Mouse (Mus musculus) midbrain, embryonic 15.5 days (tissue): ENCODE measurements around the gene Slc16a7. TPM values are rescaled to one million over a fixed set of nuclear protein-coding genes. Genes with fewer than 3 reads are reported as not detected.

Experiments used
- ATAC-seq: fragments of 200-750 bp; cut with Nextera tagmentation; replicated peaks from 2 replicates; pipeline ENCODE4 v1.8.0; 2017; ENCODE audit warnings: moderate TSS enrichment
- H3K27ac ChIP-seq: fragments of 300-500 bp; sonication (generic); 2 replicates; pipeline ENCODE4 v1.5.1; 2015; ENCODE audit warnings: mild to moderate bottlenecking, inconsistent platforms
- H3K27me3 ChIP-seq: fragments of 300-500 bp; sonication (generic); replicated peaks from 2 replicates; pipeline ENCODE4 v1.6.1; 2015; ENCODE audit warnings: inconsistent platforms
- H3K36me3 ChIP-seq: fragments of 300-500 bp; sonication (generic); replicated peaks from 2 replicates; pipeline ENCODE4 v1.6.1; 2015; ENCODE audit warnings: inconsistent platforms
- H3K4me1 ChIP-seq: fragments of 300-500 bp; sonication (generic); 2 replicates; pipeline ENCODE4 v1.6.1; 2015; ENCODE audit warnings: inconsistent platforms
- H3K4me2 ChIP-seq: fragments of 300-500 bp; sonication (generic); 2 replicates; pipeline ENCODE4 v1.6.1; 2015; ENCODE audit warnings: inconsistent platforms, mild to moderate bottlenecking, moderate library complexity
- H3K4me3 ChIP-seq: fragments of 300-500 bp; sonication (generic); 2 replicates; pipeline ENCODE4 v1.5.1; 2015; ENCODE audit warnings: mild to moderate bottlenecking, inconsistent platforms
- H3K9ac ChIP-seq: fragments of 300-500 bp; sonication (generic); 2 replicates; pipeline ENCODE4 v1.6.1; 2015; ENCODE audit warnings: mild to moderate bottlenecking, inconsistent platforms
- H3K9me3 ChIP-seq: fragments of 300-500 bp; sonication (generic); 2 replicates; pipeline ENCODE4 v1.6.1; 2016; ENCODE audit warnings: inconsistent platforms
- WGBS: fragments of 180-500 bp; shearing (Covaris S2); methylation state at CpG from one replicate; pipeline ENCODE4 v1.1.7; 2015; ENCODE audit warnings: mixed read lengths; 5-methylcytosine and 5-hydroxymethylcytosine counted together
- polyA plus RNA-seq: library from polyadenylated mRNA; unstranded; fragments of >200 nt; fragmentation: Nextera tagmentation; extraction: Ambion mirVana; gene quantifications from 2 replicates; pipeline ENCODE4 v1.2.1, GENCODE M21; 2015

The Slc16a7 gene
- polyA plus RNA-seq, 1 experiment from 2014 or later = 11.0 TPM

- Histone ChIP-seq H3K27me3 (no peaks in the 10 kb centered on the region), H3K9me3 (no peaks in the 10 kb centered on the region), H3K9ac (no peak overlapping the region), H3K4me2 (no peak overlapping the region), H3K4me3 (no peak overlapping the region), H3K4me1 (no peaks in the 10 kb centered on the region), H3K36me3 (no peaks in the 10 kb centered on the region), H3K27ac (no peak overlapping the region)
- 66% methylated on average over 4 of the region's 4 CpGs for WGBS
- no peak for ATAC-seq
Observed at GRCm38 (mm10) chr10:125264938-125265337, 124.3 kb downstream of the Slc16a7 start.

- no peaks in the 10 kb centered on the region for H3K36me3 ChIP-seq
- H3K9ac ChIP-seq = no peak overlapping the region
- H3K27ac ChIP-seq = no peak overlapping the region
- 94% methylated on average over 4 of the region's 4 CpGs for WGBS
- H3K4me1 ChIP-seq = no peaks in the 10 kb centered on the region
- no peak overlapping the region for H3K4me3 ChIP-seq
- no peak overlapping the region for H3K4me2 ChIP-seq
- no peaks in the 10 kb centered on the region for H3K27me3 ChIP-seq
- H3K9me3 ChIP-seq = no peaks in the 10 kb centered on the region
- ATAC-seq = no peak
Observed at GRCm38 (mm10) chr10:125255904-125256303, 133.4 kb downstream of the Slc16a7 start.

GRCm38 (mm10) chr10:125214536-125214935 is 174.7 kb downstream of the Slc16a7 start:
- Histone ChIP-seq H3K9ac (no peak overlapping the region), H3K4me2 (no peak overlapping the region), H3K27me3 (no peaks in the 10 kb centered on the region), H3K27ac (no peak overlapping the region), H3K4me1 (no peaks in the 10 kb centered on the region), H3K9me3 (no peaks in the 10 kb centered on the region), H3K36me3 (no peaks in the 10 kb centered on the region), H3K4me3 (no peak overlapping the region)
- 49% methylated on average over 2 of the region's 2 CpGs for WGBS
- no peak for ATAC-seq

GRCm38 (mm10) chr10:125213805-125214204 is 175.5 kb downstream of the Slc16a7 start:
- no peaks in the 10 kb centered on the region for H3K9me3 ChIP-seq
- ATAC-seq = no peak
- no peak overlapping the region for H3K9ac ChIP-seq
- WGBS = 91% methylated on average over 3 of the region's 3 CpGs
- H3K4me2 ChIP-seq = no peak overlapping the region
- no peaks in the 10 kb centered on the region for H3K4me1 ChIP-seq
- no peak overlapping the region for H3K27ac ChIP-seq
- H3K27me3 ChIP-seq = no peaks in the 10 kb centered on the region
- H3K4me3 ChIP-seq = no peak overlapping the region
- no peaks in the 10 kb centered on the region for H3K36me3 ChIP-seq

- 83% methylated on average over 5 of the region's 5 CpGs for WGBS
- no peak overlapping the region for H3K9ac ChIP-seq
- H3K36me3 ChIP-seq = no peaks in the 10 kb centered on the region
- ATAC-seq = no peak
- H3K4me1 ChIP-seq = no peaks in the 10 kb centered on the region
- H3K4me2 ChIP-seq = no peak overlapping the region
- no peak overlapping the region for H3K27ac ChIP-seq
- no peaks in the 10 kb centered on the region for H3K9me3 ChIP-seq
- no peak overlapping the region for H3K4me3 ChIP-seq
- H3K27me3 ChIP-seq = no peaks in the 10 kb centered on the region
Observed at GRCm38 (mm10) chr10:125187544-125187943, 201.7 kb downstream of the Slc16a7 start.

GRCm38 (mm10) chr10:125185387-125185786 is 203.9 kb downstream of the Slc16a7 start:
- no peaks in the 10 kb centered on the region for H3K36me3 ChIP-seq
- H3K27me3 ChIP-seq = no peaks in the 10 kb centered on the region
- no peak overlapping the region for H3K4me2 ChIP-seq
- no peaks in the 10 kb centered on the region for H3K9me3 ChIP-seq
- H3K4me3 ChIP-seq = no peak overlapping the region
- H3K4me1 ChIP-seq = no peaks in the 10 kb centered on the region
- no peak overlapping the region for H3K9ac ChIP-seq
- H3K27ac ChIP-seq = no peak overlapping the region
- WGBS = 93% methylated on average over 4 of the region's 4 CpGs
- ATAC-seq = no peak

- no peak overlapping the region for H3K9ac ChIP-seq
- H3K27me3 ChIP-seq = no peaks in the 10 kb centered on the region
- no peak overlapping the region for H3K27ac ChIP-seq
- ATAC-seq = no peak
- no peaks in the 10 kb centered on the region for H3K9me3 ChIP-seq
- no peaks in the 10 kb centered on the region for H3K36me3 ChIP-seq
- H3K4me1 ChIP-seq = no peaks in the 10 kb centered on the region
- 26% methylated on average over 5 of the region's 5 CpGs for WGBS
- H3K4me3 ChIP-seq = no peak overlapping the region
- H3K4me2 ChIP-seq = no peak overlapping the region
Observed at GRCm38 (mm10) chr10:125184146-125184545, 205.1 kb downstream of the Slc16a7 start.

GRCm38 (mm10) chr10:125182545-125182944 is 206.7 kb downstream of the Slc16a7 start:
- no peak for ATAC-seq

GRCm38 (mm10) chr10:125177782-125178181 is 211.5 kb downstream of the Slc16a7 start:
- H3K4me2 ChIP-seq = no peak overlapping the region
- ATAC-seq = no peak
- H3K27ac ChIP-seq = no peak overlapping the region
- WGBS = 76% methylated on average over 2 of the region's 2 CpGs
- H3K4me3 ChIP-seq = no peak overlapping the region
- H3K36me3 ChIP-seq = no peaks in the 10 kb centered on the region
- no peaks in the 10 kb centered on the region for H3K27me3 ChIP-seq
- no peaks in the 10 kb centered on the region for H3K4me1 ChIP-seq
- H3K9me3 ChIP-seq = no peaks in the 10 kb centered on the region
- H3K9ac ChIP-seq = no peak overlapping the region

More at GRCm38 (mm10) chr10:125182545-125182944, 206.7 kb downstream of the Slc16a7 start:
- Histone ChIP-seq H3K9ac (no peak overlapping the region), H3K4me3 (no peak overlapping the region), H3K27me3 (no peaks in the 10 kb centered on the region), H3K9me3 (no peaks in the 10 kb centered on the region), H3K36me3 (no peaks in the 10 kb centered on the region), H3K27ac (no peak overlapping the region), H3K4me1 (no peaks in the 10 kb centered on the region), H3K4me2 (no peak overlapping the region)
- 94% methylated on average over 3 of the region's 3 CpGs for WGBS

- Histone ChIP-seq H3K9ac (no peak overlapping the region), H3K4me2 (no peak overlapping the region), H3K27me3 (no peaks in the 10 kb centered on the region), H3K9me3 (no peaks in the 10 kb centered on the region), H3K4me3 (no peak overlapping the region), H3K4me1 (no peaks in the 10 kb centered on the region), H3K36me3 (no peaks in the 10 kb centered on the region), H3K27ac (no peak overlapping the region)
- no peak for ATAC-seq
- WGBS = 46% methylated on average over 5 of the region's 5 CpGs
Observed at GRCm38 (mm10) chr10:125175013-125175650, 214.1 kb downstream of the Slc16a7 start.

- no peak overlapping the region for H3K27ac ChIP-seq
- H3K4me2 ChIP-seq = no peak overlapping the region
- WGBS = 95% methylated on average over 10 of the region's 10 CpGs
Observed at GRCm38 (mm10) chr10:125171625-125172024, 217.6 kb downstream of the Slc16a7 start.

GRCm38 (mm10) chr10:125171154-125171553 is 218.1 kb downstream of the Slc16a7 start:
- Histone ChIP-seq H3K4me3 (no peak overlapping the region), H3K4me2 (no peak overlapping the region), H3K9ac (no peak overlapping the region), H3K27ac (no peak overlapping the region), H3K27me3 (no peaks in the 10 kb centered on the region), H3K36me3 (no peaks in the 10 kb centered on the region), H3K9me3 (no peaks in the 10 kb centered on the region), H3K4me1 (no peaks in the 10 kb centered on the region)
- no peak for ATAC-seq
- 88% methylated on average over 6 of the region's 6 CpGs for WGBS

More at GRCm38 (mm10) chr10:125171625-125172024, 217.6 kb downstream of the Slc16a7 start:
- Histone ChIP-seq H3K4me1 (no peaks in the 10 kb centered on the region), H3K4me3 (no peak overlapping the region), H3K36me3 (no peaks in the 10 kb centered on the region), H3K27me3 (no peaks in the 10 kb centered on the region), H3K9me3 (no peaks in the 10 kb centered on the region), H3K9ac (no peak overlapping the region)
- ATAC-seq = no peak
